Mouse (Mus musculus) megakaryocyte-erythroid progenitor cell, adult 5 weeks (primary cell): ENCODE results near the gene Cacna1e. TPM values are rescaled to one million over a fixed set of nuclear protein-coding genes. Genes with fewer than 3 reads are reported as not detected.

Experiments
- polyA plus RNA-seq: library from polyadenylated mRNA; stranded (reverse); fragments of >175 nt; gene quantifications from 2 replicates; pipeline ENCODE4 v1.2.3, GENCODE M21; 2012

The Cacna1e gene
- polyA plus RNA-seq: 0.32 and 0.40 TPM in 2 replicates

GRCm38 (mm10) chr1:154884275-154885206 lies at the start of gene Cacna1e:
Gene Cacna1e (minus strand): TSS chr1:154884501.

Other genes with a start within 250 kb of the Cacna1e start
- gene Ier5, start 215.1 kb upstream of the Cacna1e start, polyA plus RNA-seq: 48.7 and 73.9 TPM in 2 replicates